Mouse (Mus musculus) urinary bladder, postnatal 25 days (tissue): ENCODE data around the gene Zbtb24.
"Not testable (repeated sequence)": the region's sequence is repeated elsewhere in the genome, so short reads cannot be mapped to it uniquely, and the experiment has no call there.

ENCODE experiments used
- DNase-seq: peaks from one replicate; pipeline ENCODE4 v3.0.0; 2022; ENCODE audit warnings: low spot score

Zbtb24 gene

DNA sequence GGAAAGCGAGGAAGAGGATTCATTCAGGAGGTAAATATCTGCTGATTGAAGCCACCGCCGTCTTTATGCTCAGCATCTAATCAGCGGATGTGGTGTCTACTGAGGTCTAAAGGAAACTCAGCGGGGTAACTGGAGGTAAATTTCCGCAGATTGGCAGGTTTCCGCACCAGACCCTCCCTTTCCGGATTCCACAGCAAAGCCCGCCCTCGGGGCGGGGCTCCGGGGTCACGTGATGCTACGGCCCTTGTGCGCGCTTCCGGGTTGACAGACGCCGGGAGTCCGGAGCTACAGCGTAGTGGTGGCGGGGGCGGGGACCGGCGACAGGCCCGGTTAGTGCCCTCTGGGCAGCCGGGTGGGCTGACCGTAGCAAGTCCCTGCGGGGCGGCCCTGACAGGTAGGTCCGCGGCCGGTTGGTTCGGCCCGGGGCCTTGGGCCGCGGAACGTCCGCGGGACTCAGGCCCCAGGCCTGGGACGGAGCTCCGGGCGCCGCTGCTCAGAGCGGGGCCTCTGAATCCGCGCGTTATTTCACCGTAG is at the start of gene Zbtb24:
Gene Zbtb24, plus strand, starts transcription at position 247 of the 534 bp plus-strand sequence.
- peak; percentile 95 for DNase-seq

- DNase-seq = no peak
These were observed 49.1 kb upstream of the Zbtb24 start for GRCm38 (mm10) chr10:41401097-41401496.

GRCm38 (mm10) chr10:41403364-41403763 is 46.8 kb upstream of the Zbtb24 start:
- no peak for DNase-seq

GRCm38 (mm10) chr10:41403893-41404612 is 46.1 kb upstream of the Zbtb24 start:
- DNase-seq = no peak

DNA sequence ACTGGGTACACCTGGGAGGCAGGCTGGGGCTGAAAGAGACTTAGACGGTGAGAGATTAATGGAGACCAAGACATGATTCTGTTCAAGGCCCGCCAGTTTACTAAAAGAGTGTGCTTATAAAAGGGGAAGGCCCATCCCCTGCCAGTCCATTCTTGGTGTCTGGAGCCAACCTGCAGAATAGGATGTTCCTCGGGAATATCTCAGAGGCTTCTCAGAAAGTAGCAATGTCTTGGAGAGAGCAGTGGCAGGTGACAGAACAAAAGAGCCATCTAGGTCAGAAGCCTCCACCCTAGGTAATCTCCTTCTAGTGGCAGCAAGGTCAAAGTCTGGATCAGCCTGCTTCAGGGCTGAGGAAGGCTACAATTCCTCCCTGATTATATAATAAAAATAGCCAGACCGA is 40.0 kb upstream of the Zbtb24 start:
- not testable (repeated sequence) for DNase-seq

GRCm38 (mm10) chr10:41410821-41411220 is 39.4 kb upstream of the Zbtb24 start:
- not testable (repeated sequence) for DNase-seq

DNA sequence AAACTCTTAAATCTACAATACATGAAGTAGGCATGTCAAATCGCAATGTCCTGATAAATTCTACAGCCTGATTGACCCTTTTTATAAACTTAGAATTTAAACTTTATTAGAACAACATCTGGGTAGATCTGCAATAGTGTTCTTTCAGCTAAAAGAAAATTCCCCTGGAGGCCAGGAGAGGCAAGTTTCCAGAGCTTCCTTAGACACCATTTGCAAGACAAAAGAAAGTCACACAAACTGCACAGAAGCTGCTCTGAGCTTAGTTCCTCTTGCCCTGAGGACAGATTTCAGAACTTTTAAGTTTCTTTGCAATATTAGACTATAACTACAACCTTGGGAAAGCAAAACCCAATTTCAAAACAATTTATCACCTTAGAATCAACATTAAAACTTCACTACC is 36.7 kb upstream of the Zbtb24 start:
- not testable (repeated sequence) for DNase-seq

DNA sequence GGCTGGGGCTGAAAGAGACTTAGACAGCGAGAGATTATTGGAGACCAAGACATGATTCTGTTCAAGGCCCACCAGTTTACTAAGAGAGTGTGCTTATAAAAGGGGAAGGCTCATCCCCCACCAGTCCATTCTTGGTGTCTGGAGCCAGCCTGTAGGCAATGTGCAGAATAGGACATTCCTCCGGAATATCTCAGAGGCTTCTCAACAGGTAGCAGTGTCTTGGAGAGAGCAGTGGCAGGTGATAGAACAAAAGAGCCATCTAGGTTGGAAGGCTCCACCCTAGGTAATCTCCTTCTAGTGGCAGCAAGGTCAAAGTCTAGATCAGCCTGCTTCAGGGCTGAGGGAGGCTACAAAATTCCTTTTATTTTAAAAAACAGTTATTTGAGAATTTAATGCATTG is 34.8 kb upstream of the Zbtb24 start:
- DNase-seq = not testable (repeated sequence)

GRCm38 (mm10) chr10:41420496-41421200 is 29.5 kb upstream of the Zbtb24 start:
- no peak for DNase-seq

GRCm38 (mm10) chr10:41423681-41424080 is 26.5 kb upstream of the Zbtb24 start:
- DNase-seq = no peak

DNA sequence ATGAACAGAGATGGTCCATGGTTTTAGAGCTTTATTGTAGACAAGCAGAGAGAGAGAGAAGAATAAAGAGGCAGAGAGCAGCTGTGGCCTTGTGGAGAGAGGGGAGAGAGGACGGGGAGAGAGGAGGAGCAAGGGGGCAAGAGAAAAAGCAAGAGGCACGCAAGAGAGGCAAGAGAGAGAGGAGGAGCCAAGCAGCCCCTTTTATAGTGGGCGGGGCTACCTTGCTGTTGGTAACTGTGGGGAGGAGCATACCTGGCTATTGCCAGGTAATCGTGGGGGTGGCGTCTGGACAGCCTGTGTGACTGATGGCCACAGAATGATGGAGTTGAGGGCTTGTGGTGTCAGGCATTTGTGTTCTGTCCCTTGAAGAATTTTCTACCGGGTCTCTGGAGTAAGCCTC is 23.8 kb upstream of the Zbtb24 start:
- no peak for DNase-seq

- DNase-seq = peak; percentile 33
These were observed 15.6 kb upstream of the Zbtb24 start for GRCm38 (mm10) chr10:41434624-41435023.

DNA sequence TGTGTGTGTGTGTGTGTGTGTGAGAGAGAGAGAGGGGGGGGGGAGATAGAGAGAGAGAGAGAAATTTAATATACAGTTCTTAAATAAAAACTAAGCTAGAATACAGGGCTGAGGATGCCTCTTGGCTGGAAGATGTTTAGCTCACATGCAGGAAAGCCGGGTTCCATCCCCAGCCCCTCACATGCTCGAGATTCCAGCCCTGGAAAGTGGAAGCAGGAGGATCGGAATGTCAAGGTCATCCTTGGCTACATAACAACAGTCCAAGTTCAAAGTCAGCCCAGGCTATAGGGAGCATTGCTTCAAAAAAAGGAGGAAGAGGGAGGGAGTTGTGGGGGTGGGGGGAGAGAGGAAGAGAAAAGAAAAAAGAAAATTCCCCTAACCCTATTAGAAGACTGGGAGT is 15.0 kb upstream of the Zbtb24 start:
- DNase-seq = no peak

- no peak for DNase-seq
These were observed 2.0 kb upstream of the Zbtb24 start for GRCm38 (mm10) chr10:41448216-41448615.

GRCm38 (mm10) chr10:41449684-41450083 is 499 bp upstream of the Zbtb24 start:
- DNase-seq = peak; percentile 14

DNA sequence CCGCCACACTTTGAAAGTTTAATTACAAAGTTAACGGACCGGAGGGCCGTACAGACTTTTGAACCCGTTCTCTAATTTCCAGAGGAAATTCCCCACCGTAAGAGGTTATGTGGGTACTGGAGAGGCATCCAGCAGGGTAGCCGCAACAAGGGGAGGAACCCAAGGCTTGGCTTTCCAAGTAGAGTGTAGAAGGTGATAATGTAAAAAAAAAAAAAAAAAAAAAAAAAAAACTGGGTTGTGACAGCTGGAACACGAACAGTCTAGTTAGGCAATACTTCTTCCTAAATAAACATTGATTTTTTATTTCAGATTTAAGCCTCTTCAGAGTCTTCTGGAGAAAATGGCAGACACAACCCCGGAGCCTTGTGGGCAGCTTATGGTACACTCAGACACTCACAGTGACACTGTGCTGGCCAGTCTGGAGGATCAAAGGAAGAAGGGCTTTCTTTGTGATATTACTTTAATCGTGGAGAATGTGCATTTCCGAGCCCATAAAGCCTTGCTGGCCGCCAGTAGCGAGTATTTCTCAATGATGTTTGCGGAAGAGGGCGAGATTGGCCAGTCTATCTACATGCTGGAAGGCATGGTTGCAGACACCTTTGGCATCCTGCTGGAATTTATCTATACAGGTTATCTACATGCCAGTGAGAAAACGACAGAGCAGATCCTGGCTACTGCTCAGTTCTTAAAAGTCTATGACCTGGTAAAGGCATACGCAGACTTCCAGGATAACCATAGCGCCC is 768 bp downstream of the Zbtb24 start:
- no peak for DNase-seq

- DNase-seq = no peak
These were observed 1.5 kb downstream of the Zbtb24 start for GRCm38 (mm10) chr10:41451656-41452055.

DNA sequence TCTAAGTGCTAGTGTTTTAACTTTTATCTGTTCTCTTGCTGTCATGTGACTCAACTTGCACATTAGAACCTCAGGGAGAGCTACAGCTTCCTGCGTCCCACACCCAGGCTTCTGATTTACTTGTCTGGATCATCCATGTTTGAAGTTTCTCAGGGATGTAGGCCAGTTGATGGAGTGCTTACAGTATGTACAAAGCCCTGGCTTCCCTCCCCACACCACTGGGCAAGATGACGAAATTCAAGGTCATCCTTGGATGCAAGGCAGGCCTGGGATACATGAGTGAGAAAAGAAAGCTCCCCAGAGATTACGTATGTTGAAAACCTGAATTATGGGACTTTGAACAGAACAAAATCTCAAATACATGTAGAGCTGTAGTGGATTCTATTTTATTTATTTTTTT is 2.6 kb downstream of the Zbtb24 start:
- no peak for DNase-seq

DNA sequence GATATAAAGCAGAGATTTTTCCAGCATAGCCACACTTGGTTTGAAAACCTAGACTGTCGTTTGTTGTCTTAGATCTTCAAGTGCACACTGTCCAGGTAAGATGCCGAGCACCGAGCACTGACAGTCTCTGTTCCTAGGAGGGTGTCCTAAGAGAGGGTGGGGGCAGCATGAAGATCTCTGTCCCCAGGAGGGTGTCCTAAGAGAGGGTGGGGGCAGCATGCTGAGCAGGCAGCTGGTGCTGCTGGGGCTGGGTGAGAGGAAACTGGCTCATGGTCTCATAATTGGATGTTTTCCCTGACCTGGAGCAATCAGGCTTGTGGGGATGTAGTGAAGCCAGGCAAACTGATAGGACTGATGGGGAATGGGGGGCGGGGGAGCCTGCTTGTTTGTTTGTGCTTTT is 9.8 kb downstream of the Zbtb24 start:
- no peak for DNase-seq

DNA sequence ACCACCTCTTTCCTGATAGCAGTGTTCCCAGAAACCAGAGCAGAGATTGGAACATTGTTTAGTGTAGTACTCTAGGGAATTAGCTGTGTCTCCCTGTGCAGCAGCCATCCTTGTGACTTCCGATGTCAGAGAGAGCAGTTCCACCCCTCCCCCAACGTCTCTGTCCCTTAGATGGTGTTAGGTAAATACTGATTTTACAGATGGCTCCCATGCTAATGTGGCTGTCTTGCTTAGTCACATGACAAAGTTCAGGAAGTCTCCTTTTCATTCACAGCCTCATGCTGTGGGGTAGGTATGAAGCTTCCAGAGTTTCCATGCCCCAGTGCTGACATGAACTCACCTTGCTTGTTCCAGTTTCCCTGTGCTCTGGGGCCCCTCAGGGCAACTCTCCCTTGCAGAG is 10.3 kb downstream of the Zbtb24 start:
- no peak for DNase-seq

DNA sequence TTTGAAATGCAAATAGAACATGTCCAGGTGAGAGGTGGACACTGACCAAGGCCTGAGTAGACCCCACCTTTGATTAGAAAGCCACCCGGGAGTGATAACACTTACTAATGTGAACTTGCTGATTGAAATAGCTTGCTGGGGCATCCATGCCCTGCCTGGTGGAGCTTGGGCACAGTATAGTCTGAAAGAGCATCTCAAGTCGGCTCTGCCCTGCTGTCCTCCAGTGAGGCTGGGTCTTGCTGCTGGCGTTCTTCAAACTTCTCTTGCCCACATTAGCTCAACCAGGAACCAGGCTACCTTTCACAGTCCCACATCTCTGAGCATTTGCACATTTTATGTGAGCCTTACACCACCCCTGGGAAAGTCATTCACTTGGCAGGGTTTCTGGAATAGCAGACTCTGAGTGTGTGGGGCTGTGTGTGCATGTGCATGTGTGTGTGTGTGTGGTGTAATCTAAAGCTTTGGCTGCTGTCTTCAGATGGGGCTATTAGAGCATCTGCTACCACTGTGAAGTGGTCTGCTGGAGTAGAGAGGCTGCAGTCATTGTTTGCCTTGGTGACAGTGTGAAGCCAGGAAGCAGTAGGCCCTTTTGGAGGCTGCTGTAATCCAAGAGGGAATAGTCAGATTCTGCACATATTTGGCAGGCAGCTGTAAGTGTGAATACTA is 11.0 kb downstream of the Zbtb24 start:
- DNase-seq = no peak

DNA sequence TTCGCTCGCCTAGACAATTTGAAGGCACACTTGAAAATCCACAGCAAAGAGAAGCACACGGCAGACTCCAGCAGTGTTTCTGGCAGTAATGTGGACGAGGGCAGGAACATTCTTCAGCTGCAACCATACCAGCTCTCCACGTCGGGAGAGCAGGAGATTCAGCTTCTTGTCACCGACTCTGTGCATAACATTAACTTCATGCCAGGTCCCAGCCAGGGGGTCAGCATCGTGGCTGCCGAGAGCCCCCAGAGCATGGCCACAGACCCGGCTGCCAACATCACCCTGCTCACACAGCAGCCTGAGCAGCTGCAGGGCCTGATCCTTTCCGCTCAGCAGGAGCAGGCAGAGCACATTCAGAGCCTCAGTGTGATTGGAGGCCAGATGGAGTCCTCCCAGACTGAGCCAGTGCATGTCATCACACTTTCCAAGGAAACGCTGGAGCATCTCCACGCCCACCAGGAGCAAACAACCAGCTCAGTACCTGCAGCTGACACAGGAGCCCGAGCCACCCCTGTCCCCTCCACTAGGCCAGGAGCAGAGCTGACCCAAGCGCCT is 14.3 kb downstream of the Zbtb24 start:
- no peak for DNase-seq
